Mouse (Mus musculus) cerebellum, postnatal 25 days (tissue): Measurements from ENCODE around the gene Clec3a.

Experiments used
- DNase-seq, 2 experiments: peaks; one replicate each; pipeline ENCODE4 v3.0.0; 2021; ENCODE audit warnings: mixed read lengths in 2 of 2

The Clec3a gene

GRCm38 (mm10) chr8:114417786-114418185, at the start of gene Clec3a:
Gene Clec3a (plus strand): TSS chr8:114418086.
- DNase-seq, result no peak

GRCm38 (mm10) chr8:114369038-114369976, 48.6 kb upstream of the Clec3a start:
- peak; percentile 91 to 92 for DNase-seq

GRCm38 (mm10) chr8:114374390-114374789, 43.5 kb upstream of the Clec3a start:
- DNase-seq, result no peak

GRCm38 (mm10) chr8:114384189-114384588, 33.7 kb upstream of the Clec3a start:
- no peak for DNase-seq

GRCm38 (mm10) chr8:114387494-114387893, 30.4 kb upstream of the Clec3a start:
- DNase-seq, result no peak

- DNase-seq, result no peak
Measured at GRCm38 (mm10) chr8:114390465-114391254, 27.2 kb upstream of the Clec3a start.

GRCm38 (mm10) chr8:114398326-114398725, 19.6 kb upstream of the Clec3a start:
- no peak for DNase-seq

- no peak for DNase-seq
Measured at GRCm38 (mm10) chr8:114399273-114399672, 18.6 kb upstream of the Clec3a start.

- DNase-seq, result no peak
Measured at GRCm38 (mm10) chr8:114401679-114402078, 16.2 kb upstream of the Clec3a start.

GRCm38 (mm10) chr8:114411421-114411820, 6.5 kb upstream of the Clec3a start:
- DNase-seq, result no peak

- DNase-seq, result no peak
Measured at GRCm38 (mm10) chr8:114418486-114418885, 600 bp downstream of the Clec3a start.

GRCm38 (mm10) chr8:114418904-114419303, 1.0 kb downstream of the Clec3a start:
- DNase-seq, result no peak

- DNase-seq, result no peak
Measured at GRCm38 (mm10) chr8:114421544-114421943, 3.7 kb downstream of the Clec3a start.

GRCm38 (mm10) chr8:114438236-114438635, 20.4 kb downstream of the Clec3a start:
- peak; percentile 66 to 80 for DNase-seq

- peak; percentile 100 for DNase-seq
Measured at GRCm38 (mm10) chr8:114439334-114440204, 21.7 kb downstream of the Clec3a start, which contains the start of gene Wwox. Gene Wwox (plus strand): TSS chr8:114439655.

- no peak for DNase-seq
Measured at GRCm38 (mm10) chr8:114440205-114440589, 22.3 kb downstream of the Clec3a start.

GRCm38 (mm10) chr8:114441616-114442015, 23.7 kb downstream of the Clec3a start:
- peak in 1 of 2 experiments; percentile 60 for DNase-seq

- no peak for DNase-seq
Measured at GRCm38 (mm10) chr8:114446884-114447283, 29.0 kb downstream of the Clec3a start.

- DNase-seq, result no peak
Measured at GRCm38 (mm10) chr8:114452278-114452677, 34.4 kb downstream of the Clec3a start.

GRCm38 (mm10) chr8:114452781-114453221, 34.9 kb downstream of the Clec3a start:
- DNase-seq, result peak; percentile 80 to 85

- no peak for DNase-seq
Measured at GRCm38 (mm10) chr8:114455302-114455701, 37.4 kb downstream of the Clec3a start.

GRCm38 (mm10) chr8:114455953-114456352, 38.1 kb downstream of the Clec3a start:
- DNase-seq, result peak; percentile 54 to 56
